Mouse (Mus musculus): Measurements from ENCODE around the gene Igf1r. TPM values are rescaled to one million over a fixed set of nuclear protein-coding genes. Genes with fewer than 3 reads are reported as not detected.

Igf1r gene
- polyA plus RNA-seq, 1 experiment from 2014 or later: 15.2 TPM

DNA sequence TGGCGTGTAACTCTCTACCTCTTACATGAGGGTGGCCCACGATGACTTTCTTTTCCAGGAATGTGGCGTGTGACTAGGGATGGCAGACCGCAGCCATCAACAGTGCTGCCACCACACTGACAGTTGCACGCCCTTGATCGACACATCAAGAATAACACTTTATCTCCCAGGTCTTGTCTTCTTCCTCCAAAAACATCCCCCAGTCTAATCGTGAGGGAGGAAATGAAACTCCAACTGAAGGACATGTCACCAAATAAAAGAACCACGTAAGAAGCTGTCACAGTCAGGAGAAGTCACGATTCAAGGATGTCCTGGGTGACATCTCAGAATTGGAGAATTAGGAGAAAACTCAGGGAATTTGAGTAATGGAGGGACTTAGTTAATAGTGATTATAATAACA lies 8.8 kb upstream of the Igf1r start:
- Histone ChIP-seq H3K9ac (no peak overlapping the region), H3K4me1 (replicated peaks) (no peaks in the 10 kb centered on the region; the same call in 1 of the 2 replicates), H3K27ac (no peak overlapping the region), H3K4me3 (replicated peaks) (no peak overlapping the region), H3K27me3 (replicated peaks) (no peaks in the 10 kb centered on the region), H3K36me3 (no peaks in the 10 kb centered on the region), H3K4me2 (replicated peaks) (no peak overlapping the region), H3K9me3 (no peaks in the 10 kb centered on the region)
- no peak for ATAC-seq
- 84% methylated on average over 9 of the region's 9 CpGs for WGBS

DNA sequence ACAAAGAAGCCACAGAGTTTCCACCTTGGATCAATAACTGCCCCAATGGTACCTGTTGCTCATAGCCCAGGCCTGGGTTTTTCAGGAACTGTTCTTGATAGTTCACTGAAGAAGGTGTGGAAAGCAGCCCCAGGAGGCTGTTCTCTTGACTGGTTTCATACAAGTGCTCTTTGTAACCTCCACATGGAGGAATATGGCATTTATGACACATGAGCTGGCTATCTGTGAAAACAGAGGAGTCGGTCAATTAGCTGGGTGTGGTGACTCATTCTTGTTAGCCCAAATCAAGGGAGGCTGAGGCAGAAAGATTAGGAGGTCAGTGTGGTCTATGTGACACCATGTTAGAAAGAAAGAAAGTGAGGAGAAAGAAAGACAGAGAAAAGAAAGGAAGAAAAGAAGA lies 5.7 kb upstream of the Igf1r start:
- no peaks in the 10 kb centered on the region for H3K36me3 ChIP-seq
- no peaks in the 10 kb centered on the region for H3K9me3 ChIP-seq
- no peak overlapping the region for H3K4me3 ChIP-seq (replicated peaks)
- H3K27ac ChIP-seq: no peak overlapping the region
- ATAC-seq: no peak
- no peak overlapping the region for H3K4me2 ChIP-seq (replicated peaks)
- no peak overlapping the region for H3K9ac ChIP-seq
- H3K27me3 ChIP-seq (replicated peaks): no peaks in the 10 kb centered on the region
- WGBS: 50% methylated on average over 1 of the region's 1 CpGs
- H3K4me1 ChIP-seq (replicated peaks): no peaks in the 10 kb centered on the region; the same call in 1 of the 2 replicates

DNA sequence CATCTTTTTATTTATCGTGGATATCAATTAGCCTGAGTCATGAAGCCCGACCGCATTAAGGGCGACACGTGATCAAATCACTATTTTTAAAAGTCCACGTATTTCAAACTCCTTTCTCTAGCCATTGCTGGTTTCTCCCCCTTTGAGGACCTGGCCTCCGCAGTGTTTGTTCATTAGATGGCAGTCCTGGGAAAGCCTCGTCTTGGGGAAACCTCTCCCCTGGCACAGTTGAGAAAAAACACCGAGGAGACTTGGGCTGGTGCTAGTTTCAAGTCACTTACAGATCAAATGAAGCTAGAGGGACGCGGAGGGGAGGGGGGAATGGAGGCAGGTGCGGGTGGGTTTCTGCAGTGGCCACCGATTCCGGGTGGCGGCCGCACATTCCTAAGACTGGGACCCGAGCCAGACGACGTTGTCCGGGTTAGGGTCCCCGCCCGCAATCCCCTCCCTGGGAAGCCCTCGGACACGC lies 2.2 kb upstream of the Igf1r start:
- Histone ChIP-seq H3K9me3 (no peaks in the 10 kb centered on the region), H3K36me3 (no peaks in the 10 kb centered on the region), H3K4me3 (replicated peaks) (peak overlapping the region; percentile 84), H3K9ac (peak overlapping the region; percentile 88), H3K27me3 (replicated peaks) (no peaks in the 10 kb centered on the region), H3K4me1 (replicated peaks) (peaks cover 6% of the 10 kb centered on the region; the same call in 1 of the 2 replicates), H3K4me2 (replicated peaks) (peak overlapping the region; percentile 91), H3K27ac (peak overlapping the region; percentile 100)
- WGBS: 0% methylated on average over 24 of the region's 24 CpGs
- ATAC-seq: no peak; the same call in 1 of the 2 replicates

DNA sequence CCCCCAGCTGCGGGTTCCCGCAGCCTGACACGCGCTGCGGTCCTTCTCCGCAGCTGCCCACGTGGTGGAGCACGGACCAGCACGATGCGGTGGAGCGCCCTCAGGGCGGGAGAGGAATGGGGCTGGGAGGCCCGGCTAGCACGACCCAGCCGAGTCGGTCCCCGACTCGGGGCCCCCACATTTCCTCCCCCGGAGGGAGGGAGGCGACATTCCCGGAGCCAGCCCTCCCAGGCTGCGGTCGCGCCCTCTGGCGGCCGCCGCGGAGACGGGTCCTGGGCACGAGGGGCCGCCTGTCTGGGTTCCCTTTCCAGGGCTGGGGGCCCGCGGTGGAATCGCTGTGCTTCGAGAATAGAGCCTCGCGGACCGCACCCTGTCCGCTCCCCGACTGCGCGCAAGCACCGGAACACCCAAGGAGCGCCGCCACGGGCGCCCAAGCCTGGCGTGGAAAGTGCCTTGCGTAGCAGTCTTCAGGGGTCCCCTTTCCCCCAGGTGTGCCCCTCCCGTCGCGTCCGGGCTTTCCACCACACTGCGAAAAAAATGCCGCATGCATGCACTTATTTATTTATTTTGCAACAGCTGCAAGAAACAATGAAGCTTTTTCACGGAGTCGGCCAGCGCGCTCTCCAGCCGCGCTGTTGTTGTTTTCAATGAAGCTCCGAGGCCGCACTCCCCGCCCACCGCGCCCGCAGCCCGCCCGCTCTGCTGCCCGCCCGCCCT lies 1.7 kb upstream of the Igf1r start:
- no peaks in the 10 kb centered on the region for H3K27me3 ChIP-seq (replicated peaks)
- H3K27ac ChIP-seq: peak overlapping the region; percentile 100
- H3K4me2 ChIP-seq (replicated peaks): peak overlapping the region; percentile 91
- ATAC-seq: peak; percentile 87
- H3K4me3 ChIP-seq (replicated peaks): peak overlapping the region; percentile 84
- H3K9ac ChIP-seq: peak overlapping the region; percentile 88
- peaks cover 8% of the 10 kb centered on the region; the same call in 1 of the 2 replicates for H3K4me1 ChIP-seq (replicated peaks)
- H3K9me3 ChIP-seq: no peaks in the 10 kb centered on the region
- H3K36me3 ChIP-seq: no peaks in the 10 kb centered on the region
- WGBS: under 1% methylated on average over 68 of the region's 71 CpGs

DNA sequence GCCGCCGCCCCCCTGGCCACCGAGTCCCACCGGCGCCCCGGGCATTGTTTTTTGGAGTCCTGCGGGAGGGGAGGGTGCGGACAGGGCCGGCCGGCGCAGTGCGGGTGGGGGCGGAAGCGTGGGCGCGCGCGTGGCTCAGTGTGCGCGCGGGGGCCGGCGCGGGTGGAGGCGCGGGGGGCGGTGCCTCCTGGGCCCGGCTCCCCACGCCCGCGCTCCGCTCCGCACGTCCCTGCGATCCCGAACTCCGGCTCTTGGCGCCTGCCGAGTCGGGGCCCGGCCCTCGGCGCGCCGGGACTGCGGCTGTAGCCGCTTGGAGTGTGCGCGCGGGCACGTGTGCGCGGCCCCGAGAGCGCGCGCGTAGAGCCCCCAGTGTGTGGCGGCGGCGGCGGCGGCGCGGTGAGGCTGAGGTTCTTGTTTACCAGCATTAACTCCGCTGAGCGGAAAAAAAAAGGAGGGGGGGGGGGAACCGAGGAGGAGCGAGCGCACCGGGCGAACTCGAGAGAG lies 1.0 kb upstream of the Igf1r start:
- Histone ChIP-seq H3K9me3 (no peaks in the 10 kb centered on the region), H3K4me3 (replicated peaks) (peak overlapping the region; percentile 84), H3K27ac (peak overlapping the region; percentile 100), H3K36me3 (no peaks in the 10 kb centered on the region), H3K9ac (peak overlapping the region; percentile 88), H3K4me1 (replicated peaks) (peaks cover 12% of the 10 kb centered on the region; the same call in 1 of the 2 replicates), H3K27me3 (replicated peaks) (no peaks in the 10 kb centered on the region), H3K4me2 (replicated peaks) (peak overlapping the region; percentile 91)
- WGBS: under 1% methylated on average over 45 of the region's 73 CpGs
- peak; percentile 84 for ATAC-seq

DNA sequence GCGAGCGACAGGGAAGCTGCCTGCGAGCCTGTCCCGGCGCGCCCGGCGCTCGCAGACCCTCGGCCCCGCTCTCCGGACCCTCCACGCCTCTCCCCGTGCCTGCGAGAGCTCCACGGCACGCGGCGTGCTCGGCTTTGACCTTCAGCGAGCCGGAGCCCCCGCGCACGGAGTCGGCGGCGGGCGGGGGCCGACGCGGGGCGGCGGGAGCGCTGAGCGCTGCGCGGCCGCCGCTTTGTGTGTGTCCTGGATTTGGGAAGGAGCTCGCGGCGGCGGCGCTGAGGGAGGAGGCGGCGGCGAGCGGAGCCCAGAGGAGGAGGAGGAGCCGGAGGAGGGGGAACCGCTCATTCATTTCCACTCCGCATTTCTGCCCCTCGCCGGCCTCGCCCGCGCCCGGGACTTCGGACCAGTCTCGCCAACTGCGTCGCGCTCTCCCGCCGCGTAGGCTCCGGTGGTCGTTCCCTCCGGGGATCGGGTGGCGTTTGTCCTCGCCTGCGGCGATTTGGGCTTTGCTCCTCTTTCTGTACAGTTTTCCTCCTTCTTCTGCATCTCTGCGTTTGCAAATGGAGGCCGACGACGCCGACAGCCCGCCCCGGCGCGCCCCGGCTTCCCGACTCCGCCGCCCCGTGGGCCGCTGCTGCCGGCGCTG lies 468 bp upstream of the Igf1r start:
- Histone ChIP-seq H3K9ac (peak overlapping the region; percentile 88), H3K27me3 (replicated peaks) (no peaks in the 10 kb centered on the region), H3K27ac (peak overlapping the region; percentile 100), H3K36me3 (no peaks in the 10 kb centered on the region), H3K4me3 (replicated peaks) (peak overlapping the region; percentile 84), H3K4me2 (replicated peaks) (peak overlapping the region; percentile 91), H3K4me1 (replicated peaks) (peaks cover 12% of the 10 kb centered on the region; the same call in 1 of the 2 replicates), H3K9me3 (no peaks in the 10 kb centered on the region)
- peak; percentile 62 for ATAC-seq
- WGBS: under 1% methylated on average over 87 of the region's 91 CpGs

DNA sequence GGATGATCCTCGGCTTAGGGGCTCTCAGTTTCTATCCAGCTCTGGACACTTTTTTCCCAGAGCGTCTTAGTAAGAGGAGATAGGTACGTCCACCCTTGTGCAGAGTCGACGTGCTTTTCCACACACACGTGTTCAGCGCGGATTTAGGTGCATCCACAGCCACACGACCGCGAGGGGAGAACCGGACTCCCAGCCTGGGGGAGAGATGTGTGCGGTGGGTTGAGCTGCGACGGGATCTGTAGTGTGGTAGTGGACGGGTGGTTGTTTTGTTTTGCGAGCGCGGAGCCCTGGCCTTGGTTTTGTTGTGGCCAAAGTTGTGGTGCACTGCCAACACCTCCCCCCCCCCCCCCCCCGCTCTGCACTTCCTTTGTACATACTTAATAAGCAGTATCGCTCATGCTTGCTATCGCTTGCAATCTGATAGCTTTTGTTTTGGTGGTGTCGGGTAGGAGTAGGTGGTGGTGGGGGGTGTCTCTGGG lies 1.2 kb downstream of the Igf1r start:
- WGBS: 2% methylated on average over 22 of the region's 23 CpGs
- no peaks in the 10 kb centered on the region for H3K9me3 ChIP-seq
- peaks cover 26% of the 10 kb centered on the region for H3K4me1 ChIP-seq (replicated peaks)
- no peaks in the 10 kb centered on the region for H3K36me3 ChIP-seq
- no peaks in the 10 kb centered on the region for H3K27me3 ChIP-seq (replicated peaks)
- 0 out of 2 replicates have a peak overlapping the region, but pooled peaks have one; percentile 100 for H3K27ac ChIP-seq
- peak overlapping the region; percentile 91 for H3K4me2 ChIP-seq (replicated peaks)
- peak overlapping the region; percentile 88 for H3K9ac ChIP-seq
- H3K4me3 ChIP-seq (replicated peaks): peak overlapping the region; percentile 84
- no peak for ATAC-seq

DNA sequence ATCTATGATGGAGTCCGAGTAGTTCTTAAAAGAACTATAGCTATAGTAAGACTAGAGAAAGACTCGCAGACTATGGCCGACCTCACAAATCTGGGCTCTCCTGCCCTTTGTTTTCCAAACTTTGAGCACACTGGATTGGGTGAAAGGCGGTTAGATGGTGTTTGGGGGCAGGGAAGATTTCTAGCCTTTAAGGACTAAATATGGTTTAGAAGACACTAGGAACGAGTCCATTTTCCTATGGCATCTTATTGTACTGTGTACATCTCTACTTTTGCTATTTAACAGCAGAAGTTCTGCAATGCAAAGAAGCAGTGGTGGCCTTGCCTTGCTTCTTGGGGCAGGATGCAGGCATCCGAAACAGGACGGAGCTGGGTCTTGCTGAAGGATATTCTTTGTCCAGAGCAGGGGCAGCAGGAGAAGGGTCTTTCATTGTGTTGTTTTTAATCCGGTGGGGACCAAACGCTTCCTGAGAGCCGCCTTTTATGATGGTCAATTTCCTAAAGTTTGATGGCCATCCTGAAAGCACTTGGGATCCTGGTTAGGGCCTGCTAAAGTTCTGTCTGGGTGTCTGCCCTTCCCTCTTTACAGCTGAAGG lies 2.1 kb downstream of the Igf1r start:
- peak overlapping the region; percentile 84 for H3K4me3 ChIP-seq (replicated peaks)
- no peak overlapping the region for H3K27ac ChIP-seq
- WGBS: 26% methylated on average over 10 of the region's 10 CpGs
- ATAC-seq: no peak
- peaks cover 33% of the 10 kb centered on the region for H3K4me1 ChIP-seq (replicated peaks)
- H3K27me3 ChIP-seq (replicated peaks): no peaks in the 10 kb centered on the region
- H3K9ac ChIP-seq: peak overlapping the region; percentile 2
- H3K9me3 ChIP-seq: no peaks in the 10 kb centered on the region
- H3K36me3 ChIP-seq: no peaks in the 10 kb centered on the region
- H3K4me2 ChIP-seq (replicated peaks): peak overlapping the region; percentile 91

DNA sequence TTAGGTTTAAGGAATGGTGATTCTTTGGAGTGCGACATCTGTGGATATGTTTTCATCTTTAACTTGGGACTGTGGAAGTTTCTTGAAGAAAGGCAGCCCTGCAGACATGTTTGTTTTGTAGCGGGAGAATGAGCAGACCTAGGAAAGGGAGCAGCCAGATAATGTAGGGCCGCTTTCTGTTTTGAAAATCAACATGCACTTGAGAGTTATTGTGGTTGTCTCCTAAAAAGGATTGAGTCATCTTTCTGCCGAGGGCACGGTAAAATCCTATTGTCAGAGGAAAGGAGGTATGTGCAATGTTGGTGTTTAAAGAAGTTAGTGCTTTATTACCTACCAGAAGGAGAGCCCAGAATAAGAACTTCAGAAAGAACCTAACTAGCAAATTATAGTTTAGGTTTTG lies 2.6 kb downstream of the Igf1r start:
- H3K27me3 ChIP-seq (replicated peaks): no peaks in the 10 kb centered on the region
- peak overlapping the region; percentile 2 for H3K9ac ChIP-seq
- H3K4me3 ChIP-seq (replicated peaks): peak overlapping the region; percentile 84
- H3K36me3 ChIP-seq: no peaks in the 10 kb centered on the region
- H3K4me2 ChIP-seq (replicated peaks): peak overlapping the region; percentile 91
- H3K4me1 ChIP-seq (replicated peaks): peaks cover 36% of the 10 kb centered on the region
- 26% methylated on average over 5 of the region's 5 CpGs for WGBS
- no peak overlapping the region for H3K27ac ChIP-seq
- ATAC-seq: no peak
- H3K9me3 ChIP-seq: no peaks in the 10 kb centered on the region

DNA sequence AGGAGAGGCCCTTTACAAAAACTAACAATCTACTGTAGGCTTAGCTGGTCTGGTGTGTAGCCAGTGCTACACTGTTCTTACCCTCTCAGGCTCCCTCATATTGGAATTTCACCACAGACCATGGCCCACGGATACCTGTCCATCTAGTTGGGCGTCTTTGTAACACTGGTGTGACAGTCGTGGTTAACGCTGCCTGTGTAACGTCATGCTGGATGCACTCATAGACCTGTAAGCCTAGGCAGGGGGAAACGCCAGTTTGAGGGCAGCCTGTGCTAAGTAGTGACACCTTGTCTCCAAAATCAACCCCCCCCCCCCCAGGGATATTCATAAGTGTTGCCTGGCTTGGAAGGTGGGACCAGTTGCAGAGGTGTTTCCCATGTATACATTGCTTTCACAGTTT lies 4.7 kb downstream of the Igf1r start:
- Histone ChIP-seq H3K9ac (no peak overlapping the region), H3K4me3 (replicated peaks) (no peak overlapping the region), H3K27me3 (replicated peaks) (no peaks in the 10 kb centered on the region), H3K9me3 (no peaks in the 10 kb centered on the region), H3K36me3 (no peaks in the 10 kb centered on the region), H3K4me1 (replicated peaks) (peaks cover 45% of the 10 kb centered on the region), H3K4me2 (replicated peaks) (no peak overlapping the region), H3K27ac (no peak overlapping the region)
- WGBS: 75% methylated on average over 6 of the region's 6 CpGs
- no peak for ATAC-seq

DNA sequence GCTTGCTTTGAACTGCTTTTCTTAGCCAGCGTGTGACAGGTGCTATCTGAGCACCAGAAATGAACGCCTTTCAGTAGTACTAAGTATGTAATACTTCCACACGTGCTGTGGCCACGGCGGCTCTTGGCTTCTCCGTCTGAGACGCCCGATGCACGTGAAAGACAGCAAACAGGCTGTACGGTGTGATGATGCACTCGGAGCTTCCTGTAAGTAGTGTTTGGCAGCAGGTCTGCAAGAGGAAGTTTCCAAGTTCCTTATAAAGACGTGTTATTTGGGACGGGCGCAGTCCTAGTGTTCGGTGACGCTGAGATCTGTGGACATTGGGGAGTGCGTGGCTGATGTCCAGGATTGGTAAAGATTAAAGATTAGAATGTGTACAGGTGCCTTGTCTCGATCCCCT lies 5.4 kb downstream of the Igf1r start:
- Histone ChIP-seq H3K4me1 (replicated peaks) (peaks cover 45% of the 10 kb centered on the region), H3K9me3 (no peaks in the 10 kb centered on the region), H3K4me2 (replicated peaks) (no peak overlapping the region), H3K27me3 (replicated peaks) (no peaks in the 10 kb centered on the region), H3K9ac (no peak overlapping the region), H3K4me3 (replicated peaks) (no peak overlapping the region), H3K36me3 (no peaks in the 10 kb centered on the region), H3K27ac (no peak overlapping the region)
- 58% methylated on average over 18 of the region's 18 CpGs for WGBS
- no peak for ATAC-seq

DNA sequence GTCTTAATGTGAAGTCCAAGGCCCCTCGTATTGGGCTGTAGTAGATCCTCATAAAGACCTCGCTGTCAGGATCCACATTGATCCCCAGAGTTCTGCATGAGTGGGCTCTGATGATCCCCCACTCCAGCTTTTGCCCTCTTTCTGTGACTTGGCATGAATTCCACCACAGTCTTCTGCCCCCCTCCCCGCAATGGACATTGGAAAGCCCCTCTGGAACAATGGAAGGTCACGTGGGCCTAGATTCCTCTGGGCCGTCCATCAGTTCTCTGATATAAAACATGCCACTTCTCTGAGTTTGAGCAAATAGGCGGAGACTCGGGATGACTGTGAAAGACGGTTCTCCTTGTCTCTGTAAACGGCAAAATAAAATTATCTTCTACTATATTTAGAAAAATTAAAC lies 8.1 kb downstream of the Igf1r start:
- no peak for ATAC-seq
- H3K4me3 ChIP-seq (replicated peaks): no peak overlapping the region
- H3K4me2 ChIP-seq (replicated peaks): no peak overlapping the region
- H3K4me1 ChIP-seq (replicated peaks): peaks cover 42% of the 10 kb centered on the region
- no peak overlapping the region for H3K9ac ChIP-seq
- no peak overlapping the region for H3K27ac ChIP-seq
- H3K36me3 ChIP-seq: no peaks in the 10 kb centered on the region
- H3K27me3 ChIP-seq (replicated peaks): no peaks in the 10 kb centered on the region
- WGBS: 52% methylated on average over 9 of the region's 9 CpGs
- H3K9me3 ChIP-seq: no peaks in the 10 kb centered on the region

All from intestine, embryonic 15.5 days (tissue).